Mouse (Mus musculus): ENCODE measurements at regions not wholly inside any gene's neighbourhood (a gene's known extent, or its start where the extent isn't known, plus 50 kb on each side); places are given as distances from the start of the nearest gene placed in this dataset.

GRCm38 (mm10) chr1:61201006-61201405, 223.3 kb downstream of the Icos start:
- TF ChIP-seq FLI1 (IDR thresholded peaks at IDR 0.05; ENCODE audit: low read length) (no peak), GATA1 (IDR thresholded peaks at IDR 0.05; ENCODE audit: borderline replicate concordance, low read length) (no peak)
- H3K4me1 ChIP-seq = no peaks in the 10 kb centered on the region
- H3K9me3 ChIP-seq = no peaks in the 10 kb centered on the region; the same call in 1 of the 2 replicates
- no peaks in the 10 kb centered on the region for H3K27me3 ChIP-seq (replicated peaks)
- no peaks in the 10 kb centered on the region for H3K36me3 ChIP-seq (replicated peaks; ENCODE audit: low read length)
- no peak overlapping the region for H3K4me3 ChIP-seq (replicated peaks)

GRCm38 (mm10) chr1:61202079-61202478, 224.4 kb downstream of the Icos start:
- H3K4me1 ChIP-seq = no peaks in the 10 kb centered on the region

GRCm38 (mm10) chr1:61203170-61203569, 225.4 kb downstream of the Icos start:
- Histone ChIP-seq H3K4me3 (replicated peaks) (no peak overlapping the region), H3K27me3 (replicated peaks) (no peaks in the 10 kb centered on the region), H3K4me1 (no peaks in the 10 kb centered on the region), H3K36me3 (replicated peaks; ENCODE audit: low read length) (no peaks in the 10 kb centered on the region), H3K9me3 (no peaks in the 10 kb centered on the region; the same call in 1 of the 2 replicates)
- TF ChIP-seq GATA1 (IDR thresholded peaks at IDR 0.05; ENCODE audit: borderline replicate concordance, low read length) (no peak), FLI1 (IDR thresholded peaks at IDR 0.05; ENCODE audit: low read length) (no peak)

More at GRCm38 (mm10) chr1:61202079-61202478, 224.4 kb downstream of the Icos start:
- Histone ChIP-seq H3K4me3 (replicated peaks) (no peak overlapping the region), H3K9me3 (no peaks in the 10 kb centered on the region; the same call in 1 of the 2 replicates), H3K36me3 (replicated peaks; ENCODE audit: low read length) (no peaks in the 10 kb centered on the region), H3K27me3 (replicated peaks) (no peaks in the 10 kb centered on the region)
- no peak for TF ChIP-seq FLI1 (IDR thresholded peaks at IDR 0.05; ENCODE audit: low read length)
- no peak for TF ChIP-seq GATA1 (IDR thresholded peaks at IDR 0.05; ENCODE audit: borderline replicate concordance, low read length)

GRCm38 (mm10) chr1:61203612-61204011, 225.9 kb downstream of the Icos start:
- no peaks in the 10 kb centered on the region; the same call in 1 of the 2 replicates for H3K9me3 ChIP-seq
- no peaks in the 10 kb centered on the region for H3K36me3 ChIP-seq (replicated peaks; ENCODE audit: low read length)
- TF ChIP-seq GATA1 (IDR thresholded peaks at IDR 0.05; ENCODE audit: borderline replicate concordance, low read length) (no peak), FLI1 (IDR thresholded peaks at IDR 0.05; ENCODE audit: low read length) (no peak)
- H3K4me3 ChIP-seq (replicated peaks) = no peak overlapping the region
- H3K4me1 ChIP-seq = no peaks in the 10 kb centered on the region
- no peaks in the 10 kb centered on the region for H3K27me3 ChIP-seq (replicated peaks)

- Histone ChIP-seq H3K4me1 (no peaks in the 10 kb centered on the region), H3K27me3 (replicated peaks) (no peaks in the 10 kb centered on the region), H3K36me3 (replicated peaks; ENCODE audit: low read length) (no peaks in the 10 kb centered on the region), H3K9me3 (no peaks in the 10 kb centered on the region; the same call in 1 of the 2 replicates), H3K4me3 (replicated peaks) (no peak overlapping the region)
- TF ChIP-seq GATA1 (IDR thresholded peaks at IDR 0.05; ENCODE audit: borderline replicate concordance, low read length) (no peak), FLI1 (IDR thresholded peaks at IDR 0.05; ENCODE audit: low read length) (no peak)
Observed at GRCm38 (mm10) chr1:61205137-61205536, 227.4 kb downstream of the Icos start.

- Histone ChIP-seq H3K9me3 (no peaks in the 10 kb centered on the region; the same call in 1 of the 2 replicates), H3K4me1 (no peaks in the 10 kb centered on the region), H3K4me3 (replicated peaks) (no peak overlapping the region), H3K27me3 (replicated peaks) (no peaks in the 10 kb centered on the region), H3K36me3 (replicated peaks; ENCODE audit: low read length) (no peaks in the 10 kb centered on the region)
- TF ChIP-seq GATA1 (IDR thresholded peaks at IDR 0.05; ENCODE audit: borderline replicate concordance, low read length) (no peak), FLI1 (IDR thresholded peaks at IDR 0.05; ENCODE audit: low read length) (no peak)
Observed at GRCm38 (mm10) chr1:61206861-61207380, 229.2 kb downstream of the Icos start.

- H3K4me3 ChIP-seq (replicated peaks) = no peak overlapping the region
- no peak for TF ChIP-seq GATA1 (IDR thresholded peaks at IDR 0.05; ENCODE audit: borderline replicate concordance, low read length)
- no peak for TF ChIP-seq FLI1 (IDR thresholded peaks at IDR 0.05; ENCODE audit: low read length)
- no peaks in the 10 kb centered on the region for H3K4me1 ChIP-seq
- no peaks in the 10 kb centered on the region for H3K9me3 ChIP-seq
- H3K27me3 ChIP-seq (replicated peaks) = no peaks in the 10 kb centered on the region
- no peaks in the 10 kb centered on the region for H3K36me3 ChIP-seq (replicated peaks; ENCODE audit: low read length)
Observed at GRCm38 (mm10) chr1:61208386-61208785, 230.7 kb downstream of the Icos start.

GRCm38 (mm10) chr1:61221131-61221530, 243.4 kb downstream of the Icos start:
- H3K4me3 ChIP-seq (replicated peaks) = no peak overlapping the region
- H3K27me3 ChIP-seq (replicated peaks) = no peaks in the 10 kb centered on the region
- no peaks in the 10 kb centered on the region for H3K36me3 ChIP-seq (replicated peaks; ENCODE audit: low read length)
- H3K9me3 ChIP-seq = peaks cover 8% of the 10 kb centered on the region
- H3K4me1 ChIP-seq = no peaks in the 10 kb centered on the region
- TF ChIP-seq GATA1 (IDR thresholded peaks at IDR 0.05; ENCODE audit: borderline replicate concordance, low read length) = no peak
- no peak for TF ChIP-seq FLI1 (IDR thresholded peaks at IDR 0.05; ENCODE audit: low read length)

- TF ChIP-seq FLI1 (IDR thresholded peaks at IDR 0.05; ENCODE audit: low read length) = no peak
- TF ChIP-seq GATA1 (IDR thresholded peaks at IDR 0.05; ENCODE audit: borderline replicate concordance, low read length) = no peak
- no peaks in the 10 kb centered on the region for H3K4me1 ChIP-seq
- no peaks in the 10 kb centered on the region for H3K9me3 ChIP-seq
- no peak overlapping the region for H3K4me3 ChIP-seq (replicated peaks)
- no peaks in the 10 kb centered on the region for H3K36me3 ChIP-seq (replicated peaks; ENCODE audit: low read length)
- H3K27me3 ChIP-seq (replicated peaks) = no peaks in the 10 kb centered on the region
Observed at GRCm38 (mm10) chr1:61228942-61229341, 251.2 kb downstream of the Icos start.

- no peaks in the 10 kb centered on the region for H3K9me3 ChIP-seq
- no peaks in the 10 kb centered on the region for H3K36me3 ChIP-seq (replicated peaks; ENCODE audit: low read length)
- no peak overlapping the region for H3K4me3 ChIP-seq (replicated peaks)
- no peak for TF ChIP-seq FLI1 (IDR thresholded peaks at IDR 0.05; ENCODE audit: low read length)
- no peak for TF ChIP-seq GATA1 (IDR thresholded peaks at IDR 0.05; ENCODE audit: borderline replicate concordance, low read length)
- no peaks in the 10 kb centered on the region for H3K4me1 ChIP-seq
- no peaks in the 10 kb centered on the region for H3K27me3 ChIP-seq (replicated peaks)
Observed at GRCm38 (mm10) chr1:61233001-61233400, 255.3 kb downstream of the Icos start.

Data from megakaryocyte, embryonic 14.5 days (primary cell).